Mouse (Mus musculus) heart, adult 2 months (tissue): ENCODE data around the gene Mis12.

ENCODE experiments used
- CTCF ChIP-seq: fragments of 200-600 bp; IDR thresholded peaks from 2 replicates; pipeline ENCODE4 v1.8.1; 2022; ENCODE audit warnings: antibody characterized with exemption, mild to moderate bottlenecking, moderate library complexity
- POLR2A ChIP-seq: fragments of 200-500 bp; IDR thresholded peaks from 2 replicates; pipeline ENCODE4 v1.6.1; 2011; ENCODE audit warnings: mild to moderate bottlenecking, low read depth, low read length, control low read depth; ENCODE audit not compliant: insufficient read depth

GRCm38 (mm10) chr11:70977293-70977692 lies 42.1 kb upstream of the Mis12 start:
- TF ChIP-seq CTCF (no peak), POLR2A (no peak)
